Mouse (Mus musculus): ENCODE measurements around the gene Kmt2d. TPM values are rescaled to one million over a fixed set of nuclear protein-coding genes. Genes with fewer than 3 reads are reported as not detected.

The Kmt2d gene
- polyA plus RNA-seq, 1 experiment from 2014 or later = 3.6 TPM

DNA sequence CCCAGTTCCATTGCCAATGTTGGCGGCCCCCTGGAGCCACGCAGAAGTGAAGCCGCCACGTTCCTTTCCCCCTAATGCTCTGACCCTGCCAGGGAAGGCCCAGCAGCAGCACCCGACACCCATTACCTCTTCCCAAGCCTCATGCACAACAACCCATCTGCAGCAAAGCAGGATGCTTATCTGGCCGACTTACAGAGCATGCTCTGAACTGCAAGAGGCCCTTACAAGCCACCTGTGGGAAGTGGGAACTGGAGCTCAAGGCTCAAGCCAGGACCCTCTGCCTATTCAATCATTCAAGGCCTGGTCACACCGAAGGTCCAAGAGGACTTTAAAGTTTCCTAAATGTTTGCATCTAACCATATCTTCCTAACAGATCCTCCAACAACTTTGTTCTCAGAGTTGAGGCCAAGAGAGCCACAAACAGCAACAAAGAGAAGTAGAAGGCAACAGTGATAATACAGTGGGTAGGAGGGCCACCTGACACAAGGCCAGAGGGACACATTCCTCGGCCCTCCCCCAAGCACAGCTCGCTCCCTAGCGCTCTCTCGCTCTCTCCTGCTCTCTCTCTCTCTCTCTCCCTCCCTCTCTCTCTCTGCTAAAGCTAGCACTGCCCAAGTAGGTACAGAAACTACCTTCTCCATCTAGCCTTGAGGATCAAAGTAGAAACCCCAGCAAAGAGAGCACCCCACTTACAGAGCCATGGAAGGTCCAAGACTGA lies 2.5 kb downstream of the Kmt2d start:
- Histone ChIP-seq H3K4me2 (ENCODE audit: low read depth, low read length) (peak overlapping the region; percentile 98), H3K4me1 (ENCODE audit: insufficient read depth) (peaks cover 32% of the 10 kb centered on the region), H3K27ac (ENCODE audit: low read depth) (peak overlapping the region; percentile 68), H3K36me3 (replicated peaks; ENCODE audit: insufficient read depth, low read length) (peaks cover 36% of the 10 kb centered on the region), H3K27me3 (ENCODE audit: insufficient read depth, low read length) (no peaks in the 10 kb centered on the region), H3K4me3 (ENCODE audit: low read depth, low read length) (peak overlapping the region; percentile 87), H3K9ac (replicated peaks) (peak overlapping the region; percentile 99), H3K9me3 (ENCODE audit: low read length) (no peaks in the 10 kb centered on the region)
- no peak for TF ChIP-seq CTCF (IDR thresholded peaks at IDR 0.05; ENCODE audit: low read depth)
- TF ChIP-seq EP300 (IDR thresholded peaks at IDR 0.05; ENCODE audit: low read depth) = no peak
- no peak for ATAC-seq
- WGBS (ENCODE audit: insufficient replicate concordance) = 28% methylated on average over 11 of the region's 11 CpGs
- peak; percentile 14 for DNase-seq

DNA sequence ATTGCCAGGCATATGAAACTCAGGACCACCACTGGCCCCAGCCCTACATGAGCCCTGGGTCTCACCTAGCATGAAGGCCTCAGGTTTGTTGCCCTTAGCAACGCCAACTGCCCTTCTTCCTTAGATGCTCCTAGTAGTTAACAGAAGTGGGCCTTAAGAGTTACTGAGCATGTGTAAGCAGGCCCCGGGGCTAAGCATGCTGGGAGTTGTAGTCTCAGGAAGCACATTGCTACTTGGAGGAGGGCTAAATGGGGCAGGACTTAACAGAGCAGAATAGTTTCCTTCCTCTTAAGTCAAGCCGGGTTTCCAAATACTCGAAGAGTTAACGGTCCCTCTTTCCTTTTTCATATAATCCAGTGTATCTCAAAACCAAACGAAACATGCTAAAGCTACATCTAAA lies 3.7 kb downstream of the Kmt2d start:
- peak; percentile 57 for DNase-seq
- H3K27ac ChIP-seq (ENCODE audit: low read depth) = peak overlapping the region; percentile 68
- WGBS (ENCODE audit: insufficient replicate concordance) = 26% methylated on average over 6 of the region's 6 CpGs
- no peaks in the 10 kb centered on the region for H3K27me3 ChIP-seq (ENCODE audit: insufficient read depth, low read length)
- H3K4me3 ChIP-seq (ENCODE audit: low read depth, low read length) = peak overlapping the region; percentile 87
- peak overlapping the region; percentile 99 for H3K9ac ChIP-seq (replicated peaks)
- ATAC-seq = no peak
- H3K9me3 ChIP-seq (ENCODE audit: low read length) = no peaks in the 10 kb centered on the region
- TF ChIP-seq EP300 (IDR thresholded peaks at IDR 0.05; ENCODE audit: low read depth) (no peak), CTCF (IDR thresholded peaks at IDR 0.05; ENCODE audit: low read depth) (no peak)
- H3K4me1 ChIP-seq (ENCODE audit: insufficient read depth) = peaks cover 32% of the 10 kb centered on the region
- H3K4me2 ChIP-seq (ENCODE audit: low read depth, low read length) = peak overlapping the region; percentile 98
- H3K36me3 ChIP-seq (replicated peaks; ENCODE audit: insufficient read depth, low read length) = peaks cover 48% of the 10 kb centered on the region

DNA sequence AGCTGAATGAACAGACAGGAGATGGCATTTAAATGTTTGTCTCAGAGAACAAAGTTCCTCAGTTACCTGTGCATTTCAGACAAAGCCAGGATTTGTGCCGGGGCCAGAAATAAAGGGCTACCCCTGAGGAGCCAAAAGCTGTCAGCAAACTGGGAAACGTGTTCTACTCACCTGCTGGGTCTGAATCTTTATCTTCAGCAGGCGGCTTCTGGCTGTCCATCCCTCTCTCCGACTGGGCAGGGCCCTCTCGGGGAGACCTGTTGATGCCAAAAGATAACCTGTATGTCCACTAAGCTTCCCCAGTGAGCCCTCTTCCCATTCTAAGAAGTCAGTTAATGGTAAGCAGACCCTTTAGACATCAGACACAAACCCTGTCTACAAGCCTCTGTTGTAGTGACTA lies 4.5 kb downstream of the Kmt2d start:
- no peak overlapping the region for H3K4me2 ChIP-seq (ENCODE audit: low read depth, low read length)
- H3K27me3 ChIP-seq (ENCODE audit: insufficient read depth, low read length) = no peaks in the 10 kb centered on the region
- H3K4me1 ChIP-seq (ENCODE audit: insufficient read depth) = peaks cover 32% of the 10 kb centered on the region
- ATAC-seq (no peak), DNase-seq (no peak)
- no peak overlapping the region for H3K27ac ChIP-seq (ENCODE audit: low read depth)
- H3K9me3 ChIP-seq (ENCODE audit: low read length) = no peaks in the 10 kb centered on the region
- TF ChIP-seq CTCF (IDR thresholded peaks at IDR 0.05; ENCODE audit: low read depth) = no peak
- TF ChIP-seq EP300 (IDR thresholded peaks at IDR 0.05; ENCODE audit: low read depth) = no peak
- H3K9ac ChIP-seq (replicated peaks) = no peak overlapping the region
- H3K36me3 ChIP-seq (replicated peaks; ENCODE audit: insufficient read depth, low read length) = peaks cover 56% of the 10 kb centered on the region
- no peak overlapping the region for H3K4me3 ChIP-seq (ENCODE audit: low read depth, low read length)
- 84% methylated on average over 5 of the region's 5 CpGs for WGBS (ENCODE audit: insufficient replicate concordance)

DNA sequence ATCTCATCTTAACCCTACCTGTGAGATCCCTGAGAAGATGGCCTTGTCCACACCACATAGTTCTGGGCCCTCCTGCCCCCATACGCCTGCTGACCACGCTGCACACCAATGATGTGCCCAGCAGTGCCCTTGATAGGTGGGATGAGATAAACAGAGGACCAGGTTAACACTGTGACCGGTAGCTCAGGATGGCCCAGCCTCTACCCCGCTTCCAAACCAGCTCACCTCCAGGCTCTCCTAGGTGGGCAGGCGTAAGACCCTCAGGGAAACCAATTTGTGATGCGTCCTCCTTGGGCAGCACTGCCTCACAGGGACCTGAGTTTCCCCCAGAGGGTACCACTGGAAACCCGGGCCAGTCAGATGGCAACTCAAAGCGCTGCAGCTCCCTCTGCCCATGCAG lies 5.2 kb downstream of the Kmt2d start:
- DNase-seq (no peak), ATAC-seq (no peak)
- Histone ChIP-seq H3K27me3 (ENCODE audit: insufficient read depth, low read length) (no peaks in the 10 kb centered on the region), H3K27ac (ENCODE audit: low read depth) (no peak overlapping the region), H3K9ac (replicated peaks) (no peak overlapping the region), H3K9me3 (ENCODE audit: low read length) (no peaks in the 10 kb centered on the region), H3K4me1 (ENCODE audit: insufficient read depth) (peaks cover 32% of the 10 kb centered on the region), H3K4me3 (ENCODE audit: low read depth, low read length) (no peak overlapping the region), H3K36me3 (replicated peaks; ENCODE audit: insufficient read depth, low read length) (peaks cover 63% of the 10 kb centered on the region), H3K4me2 (ENCODE audit: low read depth, low read length) (no peak overlapping the region)
- WGBS (ENCODE audit: insufficient replicate concordance) = 93% methylated on average over 8 of the region's 8 CpGs
- TF ChIP-seq CTCF (IDR thresholded peaks at IDR 0.05; ENCODE audit: low read depth) = no peak
- no peak for TF ChIP-seq EP300 (IDR thresholded peaks at IDR 0.05; ENCODE audit: low read depth)

DNA sequence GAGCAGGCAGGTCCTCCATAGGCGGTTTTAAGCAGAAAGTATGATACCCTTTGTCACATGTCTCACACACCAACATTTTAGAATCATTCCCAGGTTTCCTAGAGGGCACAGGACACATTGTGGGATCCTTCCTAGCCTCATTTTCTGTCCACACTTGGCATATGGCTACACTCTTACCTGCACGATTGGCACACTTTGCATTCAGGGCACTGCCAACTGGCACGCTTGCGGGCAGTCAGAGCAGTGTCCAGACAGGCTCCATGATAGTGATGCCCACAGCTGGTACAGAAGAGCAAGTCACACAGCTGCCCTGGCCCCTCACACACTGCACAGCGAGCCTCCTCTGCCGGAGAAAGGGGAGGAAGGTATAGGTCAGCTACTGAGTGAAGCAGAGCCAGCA lies 6.1 kb downstream of the Kmt2d start:
- no peak for TF ChIP-seq CTCF (IDR thresholded peaks at IDR 0.05; ENCODE audit: low read depth)
- TF ChIP-seq EP300 (IDR thresholded peaks at IDR 0.05; ENCODE audit: low read depth) = no peak
- peaks cover 30% of the 10 kb centered on the region for H3K4me1 ChIP-seq (ENCODE audit: insufficient read depth)
- WGBS (ENCODE audit: insufficient replicate concordance) = 92% methylated on average over 6 of the region's 6 CpGs
- H3K36me3 ChIP-seq (replicated peaks; ENCODE audit: insufficient read depth, low read length) = peaks cover 72% of the 10 kb centered on the region
- no peaks in the 10 kb centered on the region for H3K27me3 ChIP-seq (ENCODE audit: insufficient read depth, low read length)
- H3K9ac ChIP-seq (replicated peaks) = no peak overlapping the region
- no peak for DNase-seq
- no peak overlapping the region for H3K27ac ChIP-seq (ENCODE audit: low read depth)
- no peak overlapping the region for H3K4me2 ChIP-seq (ENCODE audit: low read depth, low read length)
- H3K9me3 ChIP-seq (ENCODE audit: low read length) = no peaks in the 10 kb centered on the region
- ATAC-seq = no peak
- no peak overlapping the region for H3K4me3 ChIP-seq (ENCODE audit: low read depth, low read length)

DNA sequence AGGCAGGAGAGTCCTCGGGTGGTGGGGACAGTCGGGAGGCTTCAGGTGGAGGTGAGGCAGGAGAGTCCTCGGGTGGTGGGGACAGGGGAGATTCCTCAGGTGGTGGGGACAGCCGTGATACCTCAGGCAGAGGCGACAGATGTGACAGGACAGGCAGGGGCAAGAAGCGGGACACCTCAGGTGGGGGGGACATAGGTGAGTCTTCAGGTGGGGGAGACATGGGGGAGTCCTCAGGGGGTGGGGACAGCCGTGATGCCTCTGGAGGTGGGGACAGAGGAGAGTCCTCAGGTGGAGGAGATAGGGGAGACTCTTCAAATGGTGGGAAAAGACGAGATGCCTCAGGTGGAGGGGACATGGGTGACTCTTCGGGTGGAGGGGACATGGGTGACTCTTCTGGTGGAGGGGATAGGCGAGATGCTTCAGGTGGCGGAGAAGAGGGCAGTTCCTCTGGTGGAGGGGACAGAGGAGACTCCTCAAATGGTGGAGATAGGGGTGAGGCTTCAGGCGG lies 7.5 kb downstream of the Kmt2d start:
- H3K27me3 ChIP-seq (ENCODE audit: insufficient read depth, low read length) = no peaks in the 10 kb centered on the region
- ATAC-seq = no peak
- no peak for DNase-seq
- H3K4me1 ChIP-seq (ENCODE audit: insufficient read depth) = peaks cover 17% of the 10 kb centered on the region
- 88% methylated on average over 12 of the region's 12 CpGs for WGBS (ENCODE audit: insufficient replicate concordance)
- H3K4me2 ChIP-seq (ENCODE audit: low read depth, low read length) = no peak overlapping the region
- no peak overlapping the region for H3K27ac ChIP-seq (ENCODE audit: low read depth)
- no peaks in the 10 kb centered on the region for H3K9me3 ChIP-seq (ENCODE audit: low read length)
- no peak overlapping the region for H3K9ac ChIP-seq (replicated peaks)
- TF ChIP-seq CTCF (IDR thresholded peaks at IDR 0.05; ENCODE audit: low read depth) = no peak
- TF ChIP-seq EP300 (IDR thresholded peaks at IDR 0.05; ENCODE audit: low read depth) = no peak
- no peak overlapping the region for H3K4me3 ChIP-seq (ENCODE audit: low read depth, low read length)
- peaks cover 84% of the 10 kb centered on the region for H3K36me3 ChIP-seq (replicated peaks; ENCODE audit: insufficient read depth, low read length)
